Mouse (Mus musculus): ENCODE measurements at regions not wholly inside any gene's neighbourhood (a gene's known extent, or its start where the extent isn't known, plus 50 kb on each side); places are given as distances from the start of the nearest gene placed in this dataset.

DNA sequence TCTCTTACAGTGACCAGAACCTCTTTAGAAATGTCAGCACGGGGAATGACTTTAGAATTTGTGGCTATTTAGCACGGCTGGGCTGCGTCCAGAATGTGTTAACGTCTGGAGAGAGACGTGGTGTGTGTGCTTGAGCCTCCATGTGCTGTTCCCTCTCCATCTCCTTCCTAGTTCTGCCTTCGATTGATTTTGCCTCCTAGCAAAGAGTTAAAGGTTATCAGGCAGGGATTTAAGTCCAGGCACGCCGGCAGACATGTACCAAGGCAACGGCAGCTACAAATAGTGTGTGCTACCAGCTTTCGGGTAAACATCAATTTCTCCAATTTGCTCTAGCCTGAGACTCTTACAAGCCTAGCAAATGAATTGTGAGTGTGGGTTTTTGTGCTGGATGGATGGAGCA lies 285.7 kb downstream of the Icos start:
- no peak for DNase-seq (ENCODE audit: extremely low read depth, low read depth, low spot score)

DNA sequence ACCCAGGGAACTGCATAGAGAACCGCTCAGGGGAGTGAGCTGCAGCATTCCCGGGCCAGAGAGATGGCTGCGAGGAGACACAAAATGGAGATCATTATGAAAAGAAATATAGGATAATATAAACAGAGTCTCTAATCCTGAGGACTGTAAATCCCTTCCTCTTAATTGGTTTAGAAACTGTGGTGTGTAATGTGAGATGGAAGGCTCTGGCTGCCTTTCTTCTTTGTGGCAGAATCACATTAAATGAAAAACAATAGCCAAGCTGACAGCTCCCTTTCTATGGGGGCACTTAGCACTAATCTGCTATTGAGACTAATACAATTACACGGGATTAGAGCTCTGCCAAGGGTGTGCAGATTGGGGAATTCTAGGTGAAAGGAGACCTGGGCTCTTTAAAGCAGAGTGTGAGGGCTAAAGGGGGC lies 288.0 kb downstream of the Icos start:
- no peak for DNase-seq (ENCODE audit: extremely low read depth, low read depth, low spot score)

DNA sequence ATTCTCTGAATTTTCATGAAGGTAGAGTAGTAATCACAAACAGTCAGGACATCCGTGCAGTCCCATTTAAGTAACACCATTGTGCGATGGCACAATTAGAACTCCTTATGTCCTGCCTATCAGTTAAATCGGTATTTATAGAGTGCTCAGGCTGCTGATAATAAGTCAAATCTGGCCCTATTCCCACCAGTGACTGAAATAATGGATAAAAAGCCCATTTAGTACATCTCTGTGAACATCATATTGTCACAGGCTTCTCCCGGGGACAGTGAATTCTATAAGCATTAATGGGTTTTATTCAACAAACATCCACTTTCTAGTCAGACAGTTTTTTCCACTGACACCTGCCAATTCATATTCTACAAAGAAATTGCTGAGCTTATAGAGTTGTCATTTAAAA lies 296.1 kb downstream of the Icos start:
- no peak for DNase-seq (ENCODE audit: extremely low read depth, low read depth, low spot score)

DNA sequence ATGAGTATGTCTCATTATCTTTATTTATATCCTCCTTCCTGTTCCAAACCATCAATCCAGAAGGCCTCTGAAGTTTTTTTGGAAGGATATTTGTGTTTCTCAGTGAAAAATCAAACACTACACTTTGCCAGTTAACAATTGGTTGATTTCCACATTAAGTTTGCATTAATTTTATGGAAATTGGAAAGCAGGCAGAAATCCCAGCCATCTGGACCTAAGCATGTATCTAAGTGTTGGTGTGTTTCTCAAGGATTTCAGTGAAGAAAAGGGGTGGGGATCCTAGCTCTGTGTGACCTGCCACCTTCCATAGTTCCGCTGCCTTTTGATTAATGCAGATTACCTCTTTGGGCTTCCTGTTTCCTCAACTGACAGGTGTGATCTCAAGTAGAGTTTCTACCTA lies 296.5 kb downstream of the Icos start:
- no peak for DNase-seq (ENCODE audit: extremely low read depth, low read depth, low spot score)

DNA sequence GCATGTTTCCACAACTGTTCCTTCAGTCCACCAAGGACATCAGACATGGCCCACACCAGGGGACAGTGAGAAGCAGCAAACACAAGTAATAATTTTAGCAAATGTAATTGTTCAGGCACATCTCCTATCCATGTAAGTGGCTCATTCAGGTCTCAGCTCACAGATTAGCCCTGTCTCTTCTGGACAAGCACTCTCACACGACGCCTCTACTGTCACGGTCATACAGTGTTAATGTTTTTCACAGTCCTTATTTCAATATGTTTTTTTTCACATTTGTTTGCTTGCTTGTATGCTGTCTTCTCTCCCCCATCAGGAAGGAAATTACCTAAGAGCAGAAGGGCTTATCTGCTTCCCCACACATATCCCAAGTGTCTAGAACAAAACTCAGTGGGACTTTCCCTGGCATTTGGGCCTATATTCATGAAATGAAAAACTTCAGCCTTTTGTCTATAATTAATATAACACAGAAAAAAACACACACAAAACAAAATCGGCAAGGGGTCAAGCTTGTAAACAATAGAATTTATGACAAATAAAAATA lies 299.5 kb downstream of the Icos start:
- no peak for DNase-seq (ENCODE audit: extremely low read depth, low read depth, low spot score)

DNA sequence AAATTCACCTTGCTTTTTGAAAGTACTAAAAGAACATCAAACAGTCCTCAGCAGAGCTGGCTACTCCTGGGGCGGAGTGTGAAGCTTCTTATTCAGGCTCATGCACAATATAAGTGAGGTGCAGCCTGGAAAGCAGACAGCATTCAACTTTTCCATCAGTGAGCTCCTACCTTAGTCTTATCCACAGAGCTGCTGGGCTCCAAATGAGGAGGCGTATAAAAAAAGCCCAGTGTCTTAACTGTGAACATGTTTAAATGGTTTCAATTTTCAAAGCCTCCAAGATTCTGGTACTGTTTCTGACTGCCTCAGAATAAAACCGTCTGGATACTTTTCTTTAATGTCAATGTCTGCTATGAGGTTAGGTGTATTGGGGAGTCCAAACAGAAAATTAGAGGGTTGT lies 310.5 kb downstream of the Icos start:
- DNase-seq (ENCODE audit: extremely low read depth, low read depth, low spot score), result no peak

DNA sequence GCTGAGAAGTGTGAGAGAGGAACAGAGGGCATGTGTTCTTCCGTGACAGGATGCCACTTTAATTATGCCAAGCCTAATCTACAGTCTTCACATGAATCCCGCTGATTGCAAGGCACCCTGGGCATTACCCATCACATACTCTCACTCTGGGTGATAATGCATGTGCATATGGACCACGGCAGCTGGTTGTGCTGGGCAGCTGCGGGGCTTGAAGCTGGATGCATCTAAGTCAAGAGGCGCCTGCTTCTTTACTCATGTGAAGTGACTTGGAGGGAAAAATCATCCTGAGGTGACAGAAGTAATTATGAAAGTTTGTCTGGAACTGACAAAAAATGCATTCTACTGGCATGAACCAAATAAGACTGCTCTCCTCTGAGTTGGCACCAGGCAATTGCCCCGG lies 311.2 kb downstream of the Icos start:
- no peak for DNase-seq (ENCODE audit: extremely low read depth, low read depth, low spot score)

DNA sequence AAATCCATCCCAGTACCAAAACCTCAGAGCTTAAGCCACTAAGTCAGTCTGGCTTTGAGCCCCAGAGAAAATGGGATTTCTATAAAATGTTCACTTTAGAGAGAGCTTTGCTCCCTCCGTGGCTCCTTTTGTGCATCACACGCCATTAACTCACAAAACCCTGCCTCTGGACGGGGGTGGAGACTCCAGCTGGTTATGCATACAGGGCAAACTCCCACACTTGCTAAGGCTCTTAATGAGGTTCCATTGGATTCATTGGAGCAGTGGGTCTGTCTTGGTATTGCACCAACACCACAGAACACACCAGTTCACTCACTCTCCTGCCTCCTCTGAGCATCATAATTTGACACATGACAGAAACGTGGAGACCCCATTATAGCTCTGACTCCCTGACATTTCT lies 311.8 kb downstream of the Icos start:
- DNase-seq (ENCODE audit: extremely low read depth, low read depth, low spot score), result no peak

DNA sequence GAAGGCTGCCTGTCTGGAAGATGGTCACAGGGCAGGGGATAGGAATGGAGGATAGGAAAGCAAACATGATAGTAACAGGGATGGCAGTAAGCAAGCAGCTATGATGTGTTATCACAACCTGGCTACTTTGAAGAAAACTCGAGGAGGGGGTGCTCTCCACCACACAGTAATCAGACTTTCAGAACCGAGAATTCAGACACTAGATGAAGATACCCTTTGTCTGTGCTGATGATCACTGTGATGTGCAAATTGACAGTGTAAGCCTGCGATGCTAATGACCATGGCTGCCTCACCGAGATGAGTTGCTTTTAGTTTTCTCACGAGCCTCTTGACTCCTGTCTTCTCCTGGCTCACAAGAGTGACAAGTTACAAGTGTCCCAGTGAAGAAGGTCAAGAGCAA lies 315.4 kb downstream of the Icos start:
- no peak for DNase-seq (ENCODE audit: extremely low read depth, low read depth, low spot score)

DNA sequence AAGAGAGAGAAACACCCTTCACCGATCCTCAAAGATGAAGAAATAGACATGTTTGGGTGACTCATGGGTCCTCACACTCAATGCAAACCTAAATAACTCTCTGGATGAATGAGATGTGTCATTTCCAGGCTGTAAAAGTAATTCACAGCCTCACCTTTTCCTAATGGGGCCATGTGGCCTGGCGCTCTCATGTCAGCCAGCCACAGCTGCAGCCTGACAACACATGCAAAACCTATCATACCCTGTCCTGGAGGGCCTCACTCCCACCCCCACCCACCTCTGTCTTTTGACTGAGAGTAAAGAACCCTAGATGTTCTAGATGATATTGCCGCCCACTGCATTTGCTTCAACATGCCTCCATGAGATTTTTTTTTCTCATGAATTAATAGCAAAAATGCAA lies 317.5 kb downstream of the Icos start:
- DNase-seq (ENCODE audit: extremely low read depth, low read depth, low spot score), result no peak

DNA sequence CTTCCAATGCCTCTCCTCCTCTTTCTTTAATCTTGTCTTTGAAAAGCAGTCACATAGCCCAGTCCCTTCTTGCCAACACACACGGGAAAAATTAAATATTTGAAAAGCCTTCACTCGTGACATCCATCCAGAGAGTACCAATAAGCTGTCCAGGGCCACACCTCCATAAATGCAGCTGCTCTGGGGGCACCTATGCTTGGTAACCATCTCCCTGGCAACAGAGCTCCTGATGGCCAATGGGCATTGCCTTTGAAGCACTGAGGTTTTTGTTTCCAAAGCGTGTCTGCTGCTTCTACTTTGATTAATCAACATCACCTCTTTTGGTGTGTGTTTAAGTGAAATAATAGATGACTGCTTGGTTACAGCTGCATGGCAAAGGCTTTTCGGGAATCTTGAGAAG lies 319.1 kb downstream of the Icos start:
- DNase-seq (ENCODE audit: extremely low read depth, low read depth, low spot score), result no peak

DNA sequence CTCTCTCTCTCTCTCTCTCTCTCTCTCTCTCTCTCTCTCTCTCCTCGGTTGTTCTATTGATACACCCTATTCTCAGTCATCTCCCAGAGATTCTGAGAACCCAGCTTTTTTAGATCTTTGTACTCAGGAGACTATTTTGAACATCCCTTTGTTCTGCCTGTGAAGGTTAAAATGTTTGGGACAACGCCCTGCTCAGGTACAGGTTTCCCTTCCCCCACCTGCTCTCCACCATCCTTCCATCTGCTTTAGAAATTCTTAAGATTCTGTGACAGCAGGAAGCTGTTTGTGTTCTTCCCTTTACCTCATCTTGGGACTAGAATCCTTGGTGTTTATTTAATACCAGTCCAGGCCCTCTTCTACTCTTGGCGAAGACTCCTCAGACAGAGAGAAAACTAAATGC lies 319.6 kb downstream of the Icos start:
- no peak for DNase-seq (ENCODE audit: extremely low read depth, low read depth, low spot score)

DNA sequence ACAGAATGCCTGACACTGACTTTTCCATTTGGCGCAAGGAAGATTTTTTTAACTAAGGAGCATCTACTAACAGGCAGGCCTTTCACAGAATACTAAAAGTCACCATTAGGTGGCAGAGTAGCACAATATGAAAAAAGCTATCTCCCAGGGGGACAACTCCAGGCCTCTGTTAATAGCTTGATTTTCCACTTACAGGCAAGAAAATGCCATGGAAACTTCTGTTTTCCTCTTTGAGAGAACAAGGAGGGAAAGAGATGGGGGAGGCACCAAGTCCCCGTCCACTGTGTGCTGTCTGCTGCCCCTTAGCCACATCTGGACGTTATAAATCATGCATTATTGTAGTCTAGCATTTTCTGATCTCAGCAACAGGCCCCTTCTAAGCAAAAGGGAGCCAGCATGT lies 320.3 kb downstream of the Icos start:
- no peak for DNase-seq (ENCODE audit: extremely low read depth, low read depth, low spot score)

DNA sequence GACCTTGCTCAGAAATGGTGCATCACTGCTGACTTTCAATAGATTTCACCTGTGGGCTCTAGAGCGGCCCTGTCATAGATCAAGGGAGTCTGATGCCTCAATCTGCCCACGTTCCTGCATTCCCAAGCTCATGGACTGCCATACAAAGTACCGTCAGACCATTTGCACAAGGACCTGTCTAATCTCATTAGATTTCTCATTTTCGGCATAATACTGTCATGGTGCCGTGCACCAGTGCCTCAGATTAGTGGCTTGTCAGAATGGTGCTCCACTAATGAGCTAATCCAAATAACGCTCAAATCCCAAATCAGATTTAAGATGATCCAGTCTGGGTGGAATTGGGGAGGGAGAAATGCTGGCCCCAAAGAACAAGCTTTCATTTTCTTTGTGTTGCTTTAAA lies 321.1 kb downstream of the Icos start:
- no peak for DNase-seq (ENCODE audit: extremely low read depth, low read depth, low spot score)

DNA sequence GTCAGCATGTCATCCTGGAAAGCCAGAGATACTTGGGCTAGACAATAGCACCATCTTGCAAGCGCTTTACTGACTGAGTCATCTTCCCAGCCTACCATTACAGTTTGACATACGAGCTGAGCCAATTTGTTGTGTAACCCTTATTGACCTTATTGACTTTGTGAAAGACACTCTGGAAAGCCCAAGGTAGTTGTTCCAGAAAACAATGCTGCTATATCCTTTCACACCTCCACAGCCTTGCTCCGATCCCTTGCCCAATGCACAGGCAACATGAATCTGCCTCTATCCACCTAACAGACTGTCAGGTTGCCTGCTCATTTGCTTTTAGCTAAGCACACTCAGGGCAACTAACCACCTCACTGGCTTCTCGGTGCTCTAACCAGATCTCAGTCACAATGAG lies 322.8 kb downstream of the Icos start:
- peak; percentile 42 for DNase-seq (ENCODE audit: extremely low read depth, low read depth, low spot score)

DNA sequence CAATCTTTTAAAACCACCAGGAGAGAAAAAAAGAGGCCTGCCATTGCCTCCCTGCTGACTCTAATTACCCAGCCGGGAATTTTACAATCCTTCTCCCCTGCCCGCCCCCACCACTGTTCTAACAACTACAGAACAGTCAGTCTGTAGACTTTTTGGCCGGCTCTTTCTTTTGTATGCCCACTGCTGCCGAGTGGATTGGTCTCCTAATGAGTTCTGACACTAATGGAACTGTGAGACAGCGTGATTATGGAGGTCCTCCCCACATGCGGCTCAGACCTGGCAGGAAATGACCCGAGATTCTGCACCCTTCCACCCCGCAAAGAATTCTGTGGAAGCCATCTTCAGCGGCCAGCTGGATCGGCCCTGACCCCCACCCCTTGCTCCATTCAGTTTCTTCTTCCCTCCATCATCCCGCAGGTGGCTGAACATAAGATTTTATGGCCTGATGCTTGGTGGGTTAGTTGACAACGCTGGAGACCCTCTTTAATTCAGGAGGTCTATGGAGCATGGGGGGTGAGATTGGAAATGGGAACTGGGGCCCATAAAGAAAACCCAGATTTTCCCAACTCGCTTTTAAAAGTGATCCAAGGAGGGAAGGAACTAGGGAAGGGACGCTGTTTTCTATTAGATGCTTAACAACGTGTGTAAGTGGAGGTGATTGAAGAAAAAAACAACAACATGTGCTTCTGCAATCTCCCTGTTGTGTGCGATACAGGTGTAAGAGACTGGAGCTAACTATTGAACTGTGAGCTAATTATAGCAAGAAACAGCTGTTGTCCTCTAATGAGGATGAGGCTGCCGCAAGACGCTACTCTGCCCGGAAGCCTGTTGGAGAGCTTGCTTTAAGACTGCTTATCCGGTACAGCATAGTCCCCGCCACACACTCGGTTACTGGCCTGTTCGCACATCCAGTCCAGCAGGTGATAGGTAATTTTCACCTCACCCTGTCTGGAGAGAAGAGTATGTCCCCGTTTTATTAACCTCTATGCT lies 323.6 kb downstream of the Icos start:
- DNase-seq (ENCODE audit: extremely low read depth, low read depth, low spot score), result no peak

DNA sequence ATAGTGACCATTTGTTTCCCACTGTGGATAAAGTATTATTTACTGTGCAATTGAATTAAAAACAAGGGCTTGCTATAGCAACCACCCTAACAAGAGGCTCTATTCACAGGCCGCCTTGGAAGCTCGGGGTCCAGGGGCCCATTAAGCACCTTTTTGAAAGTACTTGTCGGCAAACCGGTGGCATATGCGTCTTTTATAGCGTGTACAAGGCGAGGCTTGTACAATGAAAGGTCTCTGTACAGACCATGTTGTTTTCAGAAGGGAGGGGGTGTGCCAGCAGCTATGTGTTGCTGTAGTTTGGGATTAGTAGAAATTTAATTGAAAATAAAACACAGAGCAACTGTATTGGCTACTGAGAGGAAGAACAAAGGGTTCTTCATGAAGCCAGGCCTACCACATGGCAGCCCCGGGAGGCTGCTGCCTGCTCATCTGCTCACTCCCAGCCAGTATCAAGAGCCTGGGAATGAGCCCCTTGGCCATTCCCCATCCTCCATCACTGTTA lies 324.9 kb downstream of the Icos start:
- no peak for DNase-seq (ENCODE audit: extremely low read depth, low read depth, low spot score)

DNA sequence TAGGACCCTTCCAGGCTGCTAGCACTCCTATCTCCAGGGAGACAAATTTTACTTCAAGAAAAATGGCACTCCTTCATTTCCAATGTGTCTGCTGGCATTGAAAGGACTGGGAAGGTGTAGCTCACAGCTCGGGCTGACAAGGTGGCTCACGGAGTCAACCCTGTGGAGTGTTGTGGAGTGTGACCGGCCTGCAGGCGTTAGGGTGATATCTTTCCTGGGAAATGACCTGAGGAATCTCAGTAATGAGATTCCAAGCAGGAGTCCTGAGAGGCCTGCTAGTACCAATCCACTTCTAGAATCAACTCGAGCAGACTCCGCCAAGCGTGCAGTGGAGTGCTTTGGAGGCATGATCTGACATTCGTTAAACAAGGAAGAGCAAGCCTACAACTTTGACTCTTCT lies 328.6 kb downstream of the Icos start:
- no peak for DNase-seq (ENCODE audit: extremely low read depth, low read depth, low spot score)

DNA sequence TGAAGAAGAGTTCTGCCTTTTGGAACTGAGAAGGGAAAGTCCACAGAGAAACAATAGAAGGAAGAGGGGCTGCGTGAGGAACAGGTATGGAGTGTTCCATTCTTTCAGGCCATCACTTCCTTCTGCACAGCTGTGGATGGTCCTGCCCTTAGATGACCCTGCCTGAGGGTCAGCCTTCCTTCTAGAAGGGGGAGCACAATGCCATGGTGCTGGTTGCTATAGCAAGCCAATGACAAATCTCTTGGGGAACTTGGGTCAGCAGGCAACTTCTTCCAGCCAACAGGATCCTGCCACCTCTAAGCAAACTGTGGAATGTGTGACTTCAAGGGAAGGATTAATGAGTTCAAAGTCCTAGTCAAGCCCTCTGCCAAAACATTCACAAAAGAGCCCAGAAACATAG lies 329.1 kb upstream of the Pard3b start:
- DNase-seq (ENCODE audit: extremely low read depth, low read depth, low spot score), result no peak

DNA sequence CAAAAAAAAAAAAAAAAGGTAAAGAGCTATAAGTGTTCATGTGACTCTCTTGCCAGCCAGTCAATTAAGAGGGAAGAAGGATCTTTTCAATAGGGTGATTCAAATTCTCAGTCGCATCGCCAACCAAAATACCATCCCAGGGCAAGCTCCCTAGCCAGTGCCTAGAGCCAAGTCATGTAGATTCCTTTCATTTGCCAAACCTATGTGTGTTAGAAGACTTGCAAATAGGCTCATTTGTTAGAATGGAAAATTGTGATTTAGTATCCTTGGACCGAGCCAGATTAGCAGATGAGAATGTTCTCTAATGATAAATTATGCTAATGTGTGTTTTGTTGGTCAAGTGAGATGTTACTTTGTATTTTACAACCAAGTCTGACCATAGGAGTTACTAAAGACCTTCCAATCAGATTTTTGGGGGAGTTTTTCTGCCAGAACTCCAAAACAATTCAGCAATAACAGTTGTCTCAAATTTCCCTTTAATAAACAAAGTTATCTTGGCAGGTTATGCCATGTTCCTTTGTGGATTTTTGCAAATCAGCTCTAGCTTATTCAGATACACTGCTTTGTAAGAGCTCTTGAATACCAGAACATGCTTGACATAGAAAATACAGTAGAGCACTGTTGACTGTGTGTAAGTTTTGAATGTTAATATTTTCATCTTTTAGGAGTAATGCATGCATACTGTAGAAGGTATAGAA lies 328.4 kb upstream of the Pard3b start:
- DNase-seq (ENCODE audit: extremely low read depth, low read depth, low spot score), result no peak

DNA sequence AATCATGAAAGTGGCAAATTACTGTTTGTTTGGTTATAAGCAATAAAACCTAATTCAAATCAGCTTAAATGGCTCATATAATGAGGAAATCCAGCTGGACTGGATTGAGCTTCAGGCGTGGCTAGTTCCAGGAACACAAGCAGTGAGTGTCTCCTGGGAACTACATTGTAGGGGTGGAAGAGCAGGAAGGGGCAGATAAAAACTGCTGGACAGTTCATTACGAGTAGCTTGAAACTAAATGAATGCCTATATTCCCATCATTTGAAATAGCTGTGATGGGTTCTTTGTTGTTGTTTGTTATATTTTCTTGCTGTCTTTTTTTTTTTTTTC lies 327.9 kb upstream of the Pard3b start:
- DNase-seq (ENCODE audit: extremely low read depth, low read depth, low spot score), result no peak

DNA sequence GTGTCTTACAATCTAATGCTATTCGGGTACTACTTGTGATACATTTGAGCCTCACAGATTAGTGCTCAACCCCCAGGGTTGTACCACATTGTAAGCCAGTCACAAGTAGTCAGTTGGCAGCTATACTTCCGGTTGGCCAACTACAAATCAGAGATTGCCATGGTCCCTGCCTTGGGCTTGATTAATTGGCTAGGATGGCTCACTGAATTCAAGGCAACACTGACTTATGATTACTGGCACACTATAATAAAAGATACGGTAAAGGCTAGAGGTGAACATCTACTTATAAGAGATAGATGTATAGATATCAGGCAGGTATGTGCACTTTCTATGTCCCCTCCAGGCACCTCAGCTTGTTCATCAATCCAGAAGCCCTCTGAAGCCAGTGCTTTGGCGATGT lies 325.4 kb upstream of the Pard3b start:
- DNase-seq (ENCODE audit: extremely low read depth, low read depth, low spot score), result no peak

Data from fat pad, adult 2 months (tissue).